Mouse (Mus musculus): ENCODE results near the gene Farsb.

GRCm38 (mm10) chr1:78422576-78422975 is 66.1 kb downstream of the Farsb start:
- TF ChIP-seq POLR2A (IDR thresholded peaks at IDR 0.05; ENCODE audit: low read depth, low read length) (no peak), CTCF (conservative IDR thresholded peaks at IDR 0.05; ENCODE audit: insufficient read depth, insufficient read length, low read depth, low read length) (no peak)

Data from kidney, adult 2 months (tissue).